Mouse (Mus musculus): ENCODE measurements around the gene Olfr713.

DNA sequence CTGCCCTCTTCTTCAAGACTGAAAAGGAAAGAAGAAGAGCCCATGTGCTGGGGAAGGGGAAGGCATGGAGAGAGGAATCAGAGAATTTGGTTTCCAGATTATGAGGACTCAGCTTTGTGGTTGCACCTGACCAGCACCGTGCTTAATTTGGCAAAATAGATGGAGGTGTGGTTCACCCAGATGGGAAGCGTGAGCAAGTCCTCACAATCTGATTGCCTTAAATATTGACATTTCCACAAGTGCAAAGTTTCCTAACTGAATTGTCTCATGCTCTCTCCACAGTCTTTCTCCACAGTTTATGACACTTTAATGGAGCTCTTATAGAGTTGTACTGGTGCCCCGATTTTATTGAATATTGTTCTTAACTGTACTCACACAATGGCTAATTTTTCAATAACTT, 12.2 kb downstream of the Olfr713 start:
- TF ChIP-seq CTCF (IDR thresholded peaks at IDR 0.05; ENCODE audit: insufficient read depth, low read depth, low read length): no peak
- TF ChIP-seq POLR2A (IDR thresholded peaks at IDR 0.05; ENCODE audit: insufficient read depth, low read depth, low read length): no peak

Measured in olfactory bulb, adult 2 months (tissue).